Mouse (Mus musculus) forebrain, embryonic 14.5 days (tissue): ENCODE data around the gene Cd101. TPM values are rescaled to one million over a fixed set of nuclear protein-coding genes. Genes with fewer than 3 reads are reported as not detected.

Experiments used
- ATAC-seq: fragments of 200-750 bp; cut with Nextera tagmentation; 2 replicates; pipeline ENCODE4 v1.8.0; 2017; ENCODE audit warnings: mild to moderate bottlenecking, moderate library complexity
- DNase-seq: peaks from one replicate; pipeline ENCODE4 v3.0.0-alpha.2; 2015; ENCODE audit warnings: low spot score
- H3K27ac ChIP-seq: fragments of 300-500 bp; sonication (generic); 2 replicates; pipeline ENCODE4 v1.5.1; 2014; ENCODE audit warnings: low read depth, mild to moderate bottlenecking, control low read depth, low read length, moderate library complexity
- H3K27me3 ChIP-seq: fragments of 300-500 bp; sonication (generic); replicated peaks from 2 replicates; pipeline ENCODE4 v1.6.1; 2014; ENCODE audit warnings: low read length, control low read depth, mixed read lengths; ENCODE audit not compliant: control insufficient read depth, insufficient read depth
- H3K36me3 ChIP-seq: fragments of 300-500 bp; sonication (generic); 2 replicates; pipeline ENCODE4 v1.6.1; 2014; ENCODE audit warnings: low read length, control low read depth; ENCODE audit not compliant: control insufficient read depth, insufficient read depth
- H3K4me1 ChIP-seq: fragments of 300-500 bp; sonication (generic); 2 replicates; pipeline ENCODE4 v1.6.1; 2014; ENCODE audit warnings: antibody characterized with exemption, low read length, control low read depth; ENCODE audit not compliant: control insufficient read depth, insufficient read depth
- H3K4me2 ChIP-seq: fragments of 300-500 bp; sonication (generic); 2 replicates; pipeline ENCODE4 v1.6.1; 2014; ENCODE audit warnings: mild to moderate bottlenecking, control low read depth, low read length
- H3K4me3 ChIP-seq: fragments of 300-500 bp; sonication (generic); 2 replicates; pipeline ENCODE4 v1.5.1; 2014; ENCODE audit warnings: low read depth, low read length, control low read depth
- H3K9ac ChIP-seq: fragments of 300-500 bp; sonication (generic); 2 replicates; pipeline ENCODE4 v1.6.1; 2014; ENCODE audit warnings: mild to moderate bottlenecking, low read length, control low read depth, moderate library complexity
- H3K9me3 ChIP-seq: fragments of 300-500 bp; sonication (generic); replicated peaks from 2 replicates; pipeline ENCODE4 v1.6.1; 2016; ENCODE audit warnings: low read length, control low read depth, mixed read lengths; ENCODE audit not compliant: control insufficient read depth
- WGBS: fragments of 180-500 bp; shearing (Covaris S2); extraction: QIAGEN DNeasy Blood & Tissue Kit; methylation state at CpG from one replicate; pipeline ENCODE4 v1.1.7; 2014; 5-methylcytosine and 5-hydroxymethylcytosine counted together
- polyA plus RNA-seq: library from polyadenylated mRNA; unstranded; fragments of >200 nt; fragmentation: Nextera tagmentation; extraction: Ambion mirVana; gene quantifications from 2 replicates; pipeline ENCODE4 v1.2.1, GENCODE M21; 2014

Gene Cd101
- polyA plus RNA-seq, 1 experiment from 2014 or later = not detected

GRCm38 (mm10) chr3:101048781-101049180, 19.4 kb upstream of the Cd101 start:
- Histone ChIP-seq H3K27me3 (no peaks in the 10 kb centered on the region), H3K9ac (no peak overlapping the region), H3K4me1 (peaks cover 10% of the 10 kb centered on the region), H3K4me2 (no peak overlapping the region), H3K4me3 (no peak overlapping the region), H3K9me3 (no peaks in the 10 kb centered on the region), H3K36me3 (peaks cover 17% of the 10 kb centered on the region), H3K27ac (peak overlapping the region; percentile 52; the same call in 1 of the 2 replicates)
- WGBS = 69% methylated on average over 2 of the region's 2 CpGs
- ATAC-seq (no peak), DNase-seq (no peak)

GRCm38 (mm10) chr3:101047586-101048275, 18.4 kb upstream of the Cd101 start:
- Histone ChIP-seq H3K36me3 (peaks cover 23% of the 10 kb centered on the region), H3K4me1 (peaks cover 10% of the 10 kb centered on the region), H3K9ac (no peak overlapping the region), H3K4me2 (no peak overlapping the region), H3K27me3 (no peaks in the 10 kb centered on the region), H3K9me3 (no peaks in the 10 kb centered on the region), H3K27ac (no peak overlapping the region), H3K4me3 (no peak overlapping the region)
- peak; percentile 69 for DNase-seq
- peak; percentile 77 for ATAC-seq
- WGBS = 58% methylated on average over 15 of the region's 15 CpGs

- Histone ChIP-seq H3K27ac (no peak overlapping the region), H3K36me3 (peaks cover 26% of the 10 kb centered on the region), H3K9me3 (no peaks in the 10 kb centered on the region), H3K27me3 (no peaks in the 10 kb centered on the region), H3K4me3 (no peak overlapping the region), H3K9ac (no peak overlapping the region), H3K4me2 (no peak overlapping the region), H3K4me1 (peaks cover 10% of the 10 kb centered on the region)
- 94% methylated on average over 15 of the region's 15 CpGs for WGBS
- no peak for DNase-seq
- ATAC-seq = no peak
These were observed 16.1 kb upstream of the Cd101 start for GRCm38 (mm10) chr3:101045431-101045830.

- no peaks in the 10 kb centered on the region for H3K27me3 ChIP-seq
- DNase-seq (no peak), ATAC-seq (no peak)
- H3K9me3 ChIP-seq = no peaks in the 10 kb centered on the region
- peaks cover 26% of the 10 kb centered on the region for H3K36me3 ChIP-seq
- peaks cover 10% of the 10 kb centered on the region for H3K4me1 ChIP-seq
- WGBS = 87% methylated on average over 6 of the region's 6 CpGs
- H3K9ac ChIP-seq = no peak overlapping the region
- no peak overlapping the region for H3K4me3 ChIP-seq
- H3K27ac ChIP-seq = no peak overlapping the region
- no peak overlapping the region for H3K4me2 ChIP-seq
These were observed 15.3 kb upstream of the Cd101 start for GRCm38 (mm10) chr3:101044686-101045085.

- peaks cover 24% of the 10 kb centered on the region for H3K36me3 ChIP-seq
- H3K9ac ChIP-seq = no peak overlapping the region
- no peaks in the 10 kb centered on the region for H3K9me3 ChIP-seq
- H3K27me3 ChIP-seq = no peaks in the 10 kb centered on the region
- H3K27ac ChIP-seq = no peak overlapping the region
- peak; percentile 30 for DNase-seq
- no peak overlapping the region for H3K4me2 ChIP-seq
- H3K4me1 ChIP-seq = no peaks in the 10 kb centered on the region
- 52% methylated on average over 7 of the region's 7 CpGs for WGBS
- H3K4me3 ChIP-seq = no peak overlapping the region
- peak; percentile 16; the same call in 1 of the 2 replicates for ATAC-seq
These were observed 12.6 kb upstream of the Cd101 start for GRCm38 (mm10) chr3:101041997-101042396.

- Histone ChIP-seq H3K9ac (no peak overlapping the region), H3K4me1 (no peaks in the 10 kb centered on the region), H3K9me3 (no peaks in the 10 kb centered on the region), H3K27me3 (no peaks in the 10 kb centered on the region), H3K4me3 (no peak overlapping the region), H3K27ac (no peak overlapping the region), H3K4me2 (no peak overlapping the region), H3K36me3 (0 out of 2 replicates have a peak, but pooled peaks cover 6% of the 10 kb centered on the region)
- 73% methylated on average over 5 of the region's 5 CpGs for WGBS
- no peak for DNase-seq
- no peak for ATAC-seq
These were observed 8.7 kb upstream of the Cd101 start for GRCm38 (mm10) chr3:101037984-101038545.

- H3K36me3 ChIP-seq = no peaks in the 10 kb centered on the region
- H3K9me3 ChIP-seq = no peaks in the 10 kb centered on the region
- 94% methylated on average over 2 of the region's 2 CpGs for WGBS
- H3K27ac ChIP-seq = no peak overlapping the region
- H3K4me1 ChIP-seq = no peaks in the 10 kb centered on the region
- H3K4me3 ChIP-seq = no peak overlapping the region
- H3K4me2 ChIP-seq = no peak overlapping the region
- ATAC-seq = no peak
- H3K27me3 ChIP-seq = no peaks in the 10 kb centered on the region
- no peak overlapping the region for H3K9ac ChIP-seq
- no peak for DNase-seq
These were observed 6.6 kb upstream of the Cd101 start for GRCm38 (mm10) chr3:101036001-101036400.

- Histone ChIP-seq H3K9me3 (no peaks in the 10 kb centered on the region), H3K27ac (no peak overlapping the region), H3K4me1 (no peaks in the 10 kb centered on the region), H3K4me2 (no peak overlapping the region), H3K9ac (no peak overlapping the region), H3K4me3 (no peak overlapping the region), H3K36me3 (no peaks in the 10 kb centered on the region), H3K27me3 (no peaks in the 10 kb centered on the region)
- ATAC-seq = no peak
- WGBS = 88% methylated on average over 9 of the region's 9 CpGs
- DNase-seq = no peak
These were observed 5.2 kb upstream of the Cd101 start for GRCm38 (mm10) chr3:101034509-101034908.

GRCm38 (mm10) chr3:101033644-101034043, 4.3 kb upstream of the Cd101 start:
- Histone ChIP-seq H3K27ac (no peak overlapping the region), H3K27me3 (no peaks in the 10 kb centered on the region), H3K36me3 (no peaks in the 10 kb centered on the region), H3K4me1 (no peaks in the 10 kb centered on the region), H3K9ac (no peak overlapping the region), H3K4me2 (no peak overlapping the region), H3K9me3 (no peaks in the 10 kb centered on the region), H3K4me3 (no peak overlapping the region)
- 76% methylated on average over 4 of the region's 4 CpGs for WGBS
- DNase-seq (no peak), ATAC-seq (no peak)
